Mouse (Mus musculus): Measurements from ENCODE around the gene Dnajc4. TPM values are rescaled to one million over a fixed set of nuclear protein-coding genes. Genes with fewer than 3 reads are reported as not detected.

Gene Dnajc4
- polyA plus RNA-seq, 2 experiments: 24.4 to 32.4 TPM

DNA sequence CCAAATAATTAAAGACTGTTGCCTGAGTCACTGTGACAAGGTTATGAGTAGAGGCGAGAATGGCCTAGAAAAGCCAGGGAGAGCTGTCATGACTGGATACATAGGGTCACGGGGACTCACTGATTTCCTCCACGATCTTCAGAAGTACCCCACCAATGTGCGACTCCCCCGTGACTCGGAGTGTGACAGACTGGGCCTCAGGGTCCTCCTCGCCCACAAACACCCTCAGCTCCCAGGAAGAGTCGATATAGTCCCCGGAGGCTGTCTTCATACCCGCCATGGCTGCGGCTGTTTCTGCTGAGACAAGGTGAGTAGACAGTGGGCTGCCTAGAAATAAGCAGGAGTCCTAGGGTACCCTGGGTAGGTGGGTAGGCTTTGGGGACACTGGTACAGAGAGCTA lies 26.2 kb upstream of the Dnajc4 start:
- Histone ChIP-seq H3K4me2 (replicated peaks; ENCODE audit: low read depth, low read length, severe bottlenecking) (no peak overlapping the region), H3K36me3 (ENCODE audit: control insufficient read depth, insufficient read depth, low read length) (peaks cover 62% of the 10 kb centered on the region), H3K4me1 (ENCODE audit: control insufficient read depth, insufficient read depth, low read length) (no peaks in the 10 kb centered on the region), H3K9ac (ENCODE audit: low read depth, low read length, severe bottlenecking) (no peak overlapping the region), H3K27ac (replicated peaks; ENCODE audit: low read depth, low read length) (no peak overlapping the region), H3K27me3 (ENCODE audit: control insufficient read depth, insufficient read depth, low read length) (no peaks in the 10 kb centered on the region), H3K4me3 (replicated peaks; ENCODE audit: low read length) (no peak overlapping the region), H3K9me3 (ENCODE audit: control insufficient read depth, low read length) (no peaks in the 10 kb centered on the region)
- WGBS: 90% methylated on average over 11 of the region's 11 CpGs
- DNase-seq (ENCODE audit: low spot score) (no peak), ATAC-seq (ENCODE audit: low FRiP score, low read depth) (no peak)
- TF ChIP-seq POLR2A (IDR thresholded peaks at IDR 0.05; ENCODE audit: borderline replicate concordance, extremely low read depth, insufficient read depth, insufficient read length): no peak

DNA sequence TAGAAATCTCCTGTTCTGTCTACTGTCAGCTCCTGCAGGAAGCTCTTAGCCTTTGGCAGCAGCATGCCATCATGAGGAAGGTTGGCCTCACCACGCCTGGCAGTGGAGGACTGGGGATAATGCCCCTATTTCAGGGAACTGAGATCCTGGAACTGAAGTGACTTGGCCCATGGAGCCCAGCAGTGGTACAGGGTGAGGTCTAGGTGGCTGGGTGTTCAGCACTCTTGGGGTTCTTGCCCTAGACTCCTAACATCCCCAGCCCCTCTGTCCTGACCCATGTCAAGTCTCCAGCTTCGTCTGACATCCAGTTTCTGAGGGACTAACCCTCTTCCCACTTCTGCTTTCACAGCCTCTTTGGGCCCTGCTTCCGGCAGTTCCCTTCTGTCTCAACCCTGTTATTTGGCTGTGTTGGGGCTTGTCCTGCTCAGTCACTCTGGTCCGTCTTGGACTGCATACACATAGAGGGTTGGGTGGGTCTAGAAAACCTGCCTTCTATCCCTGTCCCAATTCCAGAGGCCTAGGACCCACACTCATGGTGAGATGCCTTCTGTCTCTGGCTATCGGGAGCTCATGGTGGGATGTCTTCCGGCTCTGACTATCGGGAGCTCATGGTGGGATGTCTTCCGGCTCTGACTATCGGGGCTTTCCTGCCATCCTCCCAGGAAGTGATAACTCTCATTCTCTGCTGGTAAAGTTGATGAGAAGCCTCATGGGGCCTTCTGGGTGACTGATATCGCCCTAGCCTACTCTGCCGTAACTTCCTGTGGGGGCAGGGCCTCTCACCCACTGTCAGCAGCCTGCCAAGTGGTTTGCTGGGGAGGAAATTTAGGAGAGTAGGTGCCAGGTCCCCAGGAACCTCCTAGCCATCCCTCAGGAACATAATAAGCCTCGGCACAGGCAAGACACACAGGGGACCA lies 25.4 kb upstream of the Dnajc4 start:
- peaks cover 55% of the 10 kb centered on the region for H3K36me3 ChIP-seq (ENCODE audit: control insufficient read depth, insufficient read depth, low read length)

DNA sequence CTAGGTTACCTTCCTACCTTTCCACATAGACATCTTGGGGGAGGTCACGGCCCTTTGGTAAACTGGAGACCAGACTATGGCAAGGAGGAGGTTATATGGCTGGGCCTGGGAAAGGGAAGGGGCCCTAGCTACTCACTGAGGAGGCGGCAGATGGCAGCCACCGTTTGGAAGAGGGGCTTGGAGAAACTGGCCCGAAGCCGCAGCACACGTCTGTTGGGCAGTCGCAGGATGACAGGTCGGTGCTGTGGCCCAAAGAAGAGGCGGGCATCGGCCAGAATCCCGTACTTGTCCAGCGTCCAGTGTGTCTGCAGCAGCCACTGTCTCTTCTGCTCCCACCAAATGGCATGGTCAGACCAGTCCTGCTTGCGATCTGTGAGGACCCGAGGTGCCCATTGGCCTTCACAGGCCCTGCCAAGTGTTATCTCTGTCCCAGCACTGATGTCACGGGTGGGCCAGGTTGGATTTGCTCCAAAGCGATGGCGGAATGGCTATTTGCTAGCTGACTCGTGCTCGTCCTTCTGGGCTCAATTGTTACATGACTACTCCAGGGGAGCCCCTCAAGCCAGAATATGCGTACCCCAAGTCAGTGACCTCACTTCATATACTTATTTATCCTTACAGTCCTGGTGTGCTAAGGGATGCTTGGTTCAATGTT lies 22.2 kb upstream of the Dnajc4 start:
- H3K36me3 ChIP-seq (ENCODE audit: control insufficient read depth, insufficient read depth, low read length): peaks cover 23% of the 10 kb centered on the region
- no peak for DNase-seq (ENCODE audit: low spot score)
- H3K9me3 ChIP-seq (ENCODE audit: control insufficient read depth, low read length): no peaks in the 10 kb centered on the region

More for the DNA sequence above, 25.4 kb upstream of the Dnajc4 start:
- H3K27me3 ChIP-seq (ENCODE audit: control insufficient read depth, insufficient read depth, low read length): no peaks in the 10 kb centered on the region
- H3K4me1 ChIP-seq (ENCODE audit: control insufficient read depth, insufficient read depth, low read length): no peaks in the 10 kb centered on the region
- 81% methylated on average over 12 of the region's 12 CpGs for WGBS
- no peak overlapping the region for H3K4me2 ChIP-seq (replicated peaks; ENCODE audit: low read depth, low read length, severe bottlenecking)
- DNase-seq (ENCODE audit: low spot score) (no peak), ATAC-seq (ENCODE audit: low FRiP score, low read depth) (no peak)
- no peak for TF ChIP-seq POLR2A (IDR thresholded peaks at IDR 0.05; ENCODE audit: borderline replicate concordance, extremely low read depth, insufficient read depth, insufficient read length)
- H3K4me3 ChIP-seq (replicated peaks; ENCODE audit: low read length): no peak overlapping the region
- no peaks in the 10 kb centered on the region for H3K9me3 ChIP-seq (ENCODE audit: control insufficient read depth, low read length)
- H3K9ac ChIP-seq (ENCODE audit: low read depth, low read length, severe bottlenecking): no peak overlapping the region
- no peak overlapping the region for H3K27ac ChIP-seq (replicated peaks; ENCODE audit: low read depth, low read length)

DNA sequence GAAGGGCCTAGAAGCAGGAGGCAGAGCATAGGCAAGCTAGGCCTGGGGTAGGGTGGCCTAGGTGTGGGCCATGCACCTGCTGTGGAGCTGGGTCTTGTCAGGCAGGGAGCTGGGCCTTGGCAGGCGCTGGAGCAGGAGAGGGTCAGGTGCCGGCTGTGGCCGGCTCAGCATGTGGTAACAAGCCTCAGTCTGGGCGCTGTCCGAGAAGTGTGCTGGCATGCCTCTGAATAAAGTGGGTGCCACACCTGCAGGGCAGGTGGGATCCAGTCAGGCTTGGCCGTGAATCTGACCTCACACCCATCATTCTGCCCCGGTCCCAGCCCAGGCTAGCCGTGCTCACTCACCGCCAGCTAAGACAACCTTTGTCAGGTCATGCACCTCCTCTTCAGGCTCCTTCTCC lies 21.6 kb upstream of the Dnajc4 start:
- ATAC-seq (ENCODE audit: low FRiP score, low read depth) (no peak), DNase-seq (ENCODE audit: low spot score) (no peak)
- WGBS: 85% methylated on average over 9 of the region's 9 CpGs
- Histone ChIP-seq H3K4me3 (replicated peaks; ENCODE audit: low read length) (no peak overlapping the region), H3K9ac (ENCODE audit: low read depth, low read length, severe bottlenecking) (no peak overlapping the region), H3K27ac (replicated peaks; ENCODE audit: low read depth, low read length) (no peak overlapping the region), H3K9me3 (ENCODE audit: control insufficient read depth, low read length) (no peaks in the 10 kb centered on the region), H3K4me1 (ENCODE audit: control insufficient read depth, insufficient read depth, low read length) (no peaks in the 10 kb centered on the region), H3K36me3 (ENCODE audit: control insufficient read depth, insufficient read depth, low read length) (peaks cover 17% of the 10 kb centered on the region), H3K4me2 (replicated peaks; ENCODE audit: low read depth, low read length, severe bottlenecking) (no peak overlapping the region), H3K27me3 (ENCODE audit: control insufficient read depth, insufficient read depth, low read length) (no peaks in the 10 kb centered on the region)
- no peak for TF ChIP-seq POLR2A (IDR thresholded peaks at IDR 0.05; ENCODE audit: borderline replicate concordance, extremely low read depth, insufficient read depth, insufficient read length)

More for the DNA sequence above, 22.2 kb upstream of the Dnajc4 start:
- Histone ChIP-seq H3K27ac (replicated peaks; ENCODE audit: low read depth, low read length) (no peak overlapping the region), H3K4me1 (ENCODE audit: control insufficient read depth, insufficient read depth, low read length) (no peaks in the 10 kb centered on the region), H3K27me3 (ENCODE audit: control insufficient read depth, insufficient read depth, low read length) (no peaks in the 10 kb centered on the region), H3K4me3 (replicated peaks; ENCODE audit: low read length) (no peak overlapping the region), H3K4me2 (replicated peaks; ENCODE audit: low read depth, low read length, severe bottlenecking) (no peak overlapping the region), H3K9ac (ENCODE audit: low read depth, low read length, severe bottlenecking) (no peak overlapping the region)
- no peak for ATAC-seq (ENCODE audit: low FRiP score, low read depth)
- WGBS: 90% methylated on average over 20 of the region's 20 CpGs
- TF ChIP-seq POLR2A (IDR thresholded peaks at IDR 0.05; ENCODE audit: borderline replicate concordance, extremely low read depth, insufficient read depth, insufficient read length): no peak

DNA sequence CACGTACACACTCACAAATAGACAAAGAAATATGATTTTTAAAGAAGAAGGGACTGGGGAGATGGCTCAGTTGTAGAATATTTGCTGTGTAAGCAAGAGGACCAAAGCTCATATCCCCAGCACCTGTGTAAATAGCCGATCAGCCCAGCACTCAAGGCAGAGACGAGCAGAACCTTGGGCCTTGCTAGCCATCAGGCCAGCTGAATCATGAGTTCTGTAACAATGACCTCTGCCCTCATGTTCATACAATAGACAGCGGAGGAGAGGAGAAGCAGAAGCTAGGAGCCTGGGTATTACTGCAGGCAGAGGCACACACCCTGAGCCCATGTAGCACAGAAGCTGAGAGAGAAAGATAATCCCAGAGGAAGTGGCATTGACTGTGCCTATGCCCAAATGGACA lies 20.1 kb upstream of the Dnajc4 start:
- H3K4me2 ChIP-seq (replicated peaks; ENCODE audit: low read depth, low read length, severe bottlenecking): no peak overlapping the region
- H3K4me3 ChIP-seq (replicated peaks; ENCODE audit: low read length): no peak overlapping the region
- H3K36me3 ChIP-seq (ENCODE audit: control insufficient read depth, insufficient read depth, low read length): peaks cover 7% of the 10 kb centered on the region; the same call in 1 of the 2 replicates
- 92% methylated on average over 4 of the region's 4 CpGs for WGBS
- no peak for TF ChIP-seq POLR2A (IDR thresholded peaks at IDR 0.05; ENCODE audit: borderline replicate concordance, extremely low read depth, insufficient read depth, insufficient read length)
- no peaks in the 10 kb centered on the region for H3K27me3 ChIP-seq (ENCODE audit: control insufficient read depth, insufficient read depth, low read length)
- no peak overlapping the region for H3K27ac ChIP-seq (replicated peaks; ENCODE audit: low read depth, low read length)
- H3K4me1 ChIP-seq (ENCODE audit: control insufficient read depth, insufficient read depth, low read length): no peaks in the 10 kb centered on the region
- no peak for DNase-seq (ENCODE audit: low spot score)
- H3K9ac ChIP-seq (ENCODE audit: low read depth, low read length, severe bottlenecking): no peak overlapping the region
- H3K9me3 ChIP-seq (ENCODE audit: control insufficient read depth, low read length): no peaks in the 10 kb centered on the region
- no peak for ATAC-seq (ENCODE audit: low FRiP score, low read depth)
